Mouse (Mus musculus) layer of hippocampus, adult 8-10 months (tissue): ENCODE results near the gene Tbx10. TPM values are rescaled to one million over a fixed set of nuclear protein-coding genes. Genes with fewer than 3 reads are reported as not detected.
"Not testable (repeated sequence)": the region's sequence is repeated elsewhere in the genome, so short reads cannot be mapped to it uniquely, and the experiment has no call there.

Experiments used
- DNase-seq, 2 experiments: peaks; one replicate each; pipeline ENCODE4 v3.0.0; 2022; ENCODE audit warnings: low spot score in 2 of 2
- total RNA-seq, 4 experiments: library from RNA; stranded (reverse); gene quantifications; 2 replicates each; pipeline ENCODE4 v1.2.4; 2022

Tbx10 gene
- total RNA-seq, 4 experiments from 2014 or later: not detected

DNA sequence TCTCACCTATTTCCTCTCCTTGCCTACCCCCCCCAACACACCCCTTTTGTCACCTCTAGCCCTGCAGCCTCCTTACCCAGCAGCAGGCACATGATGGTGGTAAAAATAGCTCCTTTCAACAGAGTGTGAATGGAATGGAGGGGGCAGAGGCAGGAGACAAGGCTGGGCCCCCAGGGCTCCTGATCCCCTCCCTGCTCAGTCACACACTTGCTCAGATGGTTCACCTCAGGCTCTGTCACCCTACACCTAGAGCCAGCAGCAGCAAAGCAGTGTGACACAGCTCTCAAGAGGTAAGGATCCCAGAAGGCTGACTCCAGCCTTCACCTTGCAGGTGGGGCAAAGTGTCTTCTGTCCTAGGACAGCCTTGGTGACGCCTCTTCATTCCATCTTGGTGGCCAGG is 10.6 kb downstream of the Tbx10 start, which contains the start of gene Doc2g:
Gene Doc2g, plus strand, starts transcription at position 202 of the 400 bp plus-strand sequence.
- no peak for DNase-seq

DNA sequence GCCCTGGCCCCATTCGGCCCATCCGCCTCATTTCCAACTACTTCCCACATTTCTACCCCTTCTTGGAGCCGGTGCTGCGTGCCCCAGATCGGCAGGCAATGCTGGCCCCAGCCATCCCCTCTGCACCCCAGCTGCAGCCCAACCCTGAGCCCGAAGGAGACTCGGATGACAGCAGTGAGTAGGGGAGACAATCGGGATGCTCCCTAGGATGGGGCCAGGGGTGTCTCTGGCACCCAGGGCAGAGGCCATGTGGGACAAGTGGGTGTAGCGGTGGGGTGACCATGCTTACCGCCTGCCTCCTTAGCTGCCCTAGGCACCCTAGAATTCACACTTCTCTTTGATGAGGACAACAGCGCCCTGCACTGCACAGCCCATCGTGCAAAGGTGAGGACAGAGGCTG is 11.1 kb downstream of the Tbx10 start:
- no peak for DNase-seq

DNA sequence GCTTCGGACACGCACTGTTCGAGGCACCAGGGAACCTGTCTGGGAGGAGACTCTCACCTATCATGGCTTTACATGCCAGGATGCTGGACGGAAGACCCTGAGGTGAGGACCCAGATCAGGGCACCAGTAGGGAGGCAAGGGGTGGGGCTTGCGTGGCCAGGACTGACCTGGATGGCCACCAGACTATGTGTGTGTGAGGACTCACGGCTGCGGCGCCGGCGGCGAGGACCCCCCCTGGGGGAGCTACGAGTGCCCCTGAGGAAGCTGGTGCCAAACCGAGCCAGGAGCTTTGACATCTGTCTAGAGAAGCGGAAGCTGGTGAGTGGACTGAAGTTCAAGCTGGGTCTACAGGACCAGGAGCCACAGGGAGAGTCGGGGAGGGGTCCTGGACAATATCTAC is 11.8 kb downstream of the Tbx10 start:
- DNase-seq: no peak

DNA sequence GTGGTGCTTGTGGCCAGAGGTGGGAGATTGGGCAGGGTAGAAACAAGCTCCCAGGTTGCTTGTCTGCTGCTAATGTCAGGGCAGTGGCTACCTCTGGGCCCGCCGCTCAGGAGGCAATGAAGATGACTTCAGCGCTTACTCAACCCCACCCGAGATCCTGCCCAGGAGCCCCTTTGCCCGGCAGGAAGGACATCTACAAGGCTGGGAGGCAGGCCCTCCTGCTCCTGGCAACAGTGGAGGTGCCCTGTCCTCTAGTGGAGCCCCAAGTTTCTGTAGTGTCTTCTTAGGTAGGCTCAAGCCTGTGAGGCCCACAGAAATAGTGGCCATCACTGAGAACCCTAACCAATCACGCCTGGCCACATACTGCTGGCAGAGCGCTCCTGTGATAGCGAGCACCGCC is 12.5 kb downstream of the Tbx10 start:
- no peak for DNase-seq

DNA sequence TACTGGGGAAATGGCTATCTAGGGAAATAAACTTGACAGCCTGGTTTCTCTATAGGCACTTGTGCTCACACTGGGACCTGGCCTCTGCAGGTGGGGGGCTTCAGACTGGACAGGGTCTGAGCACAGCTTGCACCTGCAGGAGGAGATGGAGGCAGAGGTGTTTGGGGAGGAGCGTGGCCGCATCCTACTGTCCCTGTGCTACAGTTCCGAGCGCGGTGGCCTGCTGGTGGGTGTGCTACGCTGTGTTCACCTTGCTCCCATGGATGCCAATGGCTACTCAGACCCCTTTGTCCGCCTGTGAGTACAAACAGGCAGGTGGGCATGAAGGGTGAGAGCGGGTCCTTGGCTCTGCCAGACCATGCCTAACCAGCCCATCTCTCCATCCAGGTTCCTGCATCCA is 13.4 kb downstream of the Tbx10 start:
- peak in 1 of 2 experiments; percentile 3 for DNase-seq

DNA sequence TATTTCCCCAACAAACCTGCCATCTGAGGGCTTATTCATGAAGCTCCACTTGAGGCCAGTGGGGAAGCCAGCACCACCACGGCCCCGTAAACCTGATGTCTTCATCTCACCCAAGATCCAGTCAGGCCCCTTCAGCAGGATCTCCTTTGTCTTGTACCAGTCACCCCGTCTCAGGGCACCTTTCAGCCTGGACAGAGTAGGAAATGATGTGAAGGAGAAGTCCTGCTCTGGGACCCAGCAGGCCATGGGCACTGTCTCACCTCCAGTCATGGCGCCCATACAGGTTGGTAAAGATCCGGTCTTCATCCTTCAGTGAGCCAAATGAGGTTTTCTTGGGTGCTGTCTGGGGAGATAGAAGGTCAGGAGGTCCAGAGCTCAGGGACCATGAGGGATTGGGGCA is 18.5 kb downstream of the Tbx10 start:
- no peak for DNase-seq

DNA sequence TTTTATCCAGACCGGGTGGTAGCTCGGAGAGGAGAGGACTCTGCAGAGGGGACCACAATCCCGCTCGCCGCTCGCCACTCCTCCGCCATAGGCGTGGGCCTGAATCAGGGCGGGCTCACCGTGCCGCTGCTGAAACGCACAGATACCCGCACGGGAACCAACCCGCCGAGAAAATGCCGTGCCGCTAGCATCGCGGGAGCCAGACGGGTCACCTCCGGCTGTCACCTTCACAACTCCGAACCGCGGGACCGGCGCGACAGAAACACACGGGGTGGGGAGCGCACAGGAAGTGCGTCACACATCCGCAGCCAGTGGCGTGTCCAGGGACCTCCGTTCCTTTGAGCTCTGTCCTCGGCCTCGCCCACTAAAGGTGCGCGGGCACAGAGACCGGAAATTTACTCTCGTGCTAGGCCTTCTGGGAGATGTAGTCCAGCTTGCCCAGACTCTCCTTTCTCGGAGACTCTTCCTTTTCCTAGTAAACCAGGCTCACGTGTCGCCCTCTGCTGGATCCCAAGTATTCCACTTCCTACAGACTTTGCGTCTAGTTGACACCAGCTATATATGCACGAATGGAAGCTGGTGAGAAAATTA is 20.0 kb downstream of the Tbx10 start, which contains the start of gene Ndufv1:
Gene Ndufv1, minus strand, starts transcription at position 375 of the 591 bp plus-strand sequence.
- peak; percentile 99 for DNase-seq

DNA sequence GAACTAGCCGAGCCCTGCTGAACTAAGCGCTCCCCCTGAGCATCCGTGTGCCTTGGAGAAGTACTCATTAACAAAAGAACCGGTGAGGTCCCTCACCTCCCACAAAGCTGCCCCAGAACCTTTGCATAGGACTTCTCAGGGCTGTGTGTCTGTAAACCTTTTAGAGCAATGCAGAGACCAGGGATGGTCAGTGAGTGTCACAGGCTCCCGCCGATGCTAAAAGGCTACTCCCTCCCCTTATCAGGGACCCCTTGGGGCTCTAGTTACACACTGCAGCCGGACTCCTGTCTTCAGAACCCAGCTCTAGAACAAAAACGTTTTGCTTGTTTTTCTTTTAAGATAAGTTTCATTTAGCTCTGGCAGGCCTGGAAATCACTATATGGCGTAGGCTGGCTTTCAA is 20.5 kb downstream of the Tbx10 start:
- no peak for DNase-seq

DNA sequence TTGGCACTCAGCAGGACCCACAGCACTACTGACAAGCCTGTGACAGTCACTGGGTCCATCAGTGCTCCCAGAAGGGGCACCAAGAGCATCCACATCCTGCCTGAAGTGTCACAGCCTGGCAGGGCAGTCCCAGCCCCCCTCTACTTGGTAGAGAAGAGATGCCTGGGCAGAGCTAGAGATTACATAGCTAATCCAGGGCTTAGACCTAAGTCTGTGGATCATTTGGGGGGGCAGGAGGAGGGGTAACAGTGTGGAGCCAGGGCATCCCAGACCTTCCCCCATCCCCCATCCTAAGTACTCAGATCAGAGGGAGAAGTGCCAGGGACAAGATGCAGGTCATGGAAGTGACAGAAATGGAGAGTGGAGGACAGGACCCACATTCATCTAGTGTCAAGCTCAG is 22.2 kb downstream of the Tbx10 start:
- no peak for DNase-seq

DNA sequence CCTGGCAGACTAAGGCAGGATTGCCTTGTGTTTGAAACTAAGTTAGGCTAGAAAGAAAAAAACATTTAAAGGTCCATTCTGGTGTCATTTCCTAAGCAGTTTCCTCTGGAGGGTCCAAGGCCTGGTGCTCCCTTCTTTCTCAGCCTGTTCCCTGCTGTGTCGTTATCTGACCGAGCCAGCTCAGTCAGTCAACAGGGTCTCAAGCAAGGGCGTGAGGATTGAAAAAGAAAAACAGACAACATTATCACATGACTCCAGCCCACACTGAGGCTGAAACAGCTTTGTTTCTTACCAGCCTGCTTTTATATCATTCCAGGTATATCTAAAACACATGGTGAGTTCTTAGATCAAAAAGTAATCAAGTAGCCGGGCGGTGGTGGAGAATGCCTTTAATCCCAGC is 23.1 kb downstream of the Tbx10 start:
- DNase-seq: no peak

DNA sequence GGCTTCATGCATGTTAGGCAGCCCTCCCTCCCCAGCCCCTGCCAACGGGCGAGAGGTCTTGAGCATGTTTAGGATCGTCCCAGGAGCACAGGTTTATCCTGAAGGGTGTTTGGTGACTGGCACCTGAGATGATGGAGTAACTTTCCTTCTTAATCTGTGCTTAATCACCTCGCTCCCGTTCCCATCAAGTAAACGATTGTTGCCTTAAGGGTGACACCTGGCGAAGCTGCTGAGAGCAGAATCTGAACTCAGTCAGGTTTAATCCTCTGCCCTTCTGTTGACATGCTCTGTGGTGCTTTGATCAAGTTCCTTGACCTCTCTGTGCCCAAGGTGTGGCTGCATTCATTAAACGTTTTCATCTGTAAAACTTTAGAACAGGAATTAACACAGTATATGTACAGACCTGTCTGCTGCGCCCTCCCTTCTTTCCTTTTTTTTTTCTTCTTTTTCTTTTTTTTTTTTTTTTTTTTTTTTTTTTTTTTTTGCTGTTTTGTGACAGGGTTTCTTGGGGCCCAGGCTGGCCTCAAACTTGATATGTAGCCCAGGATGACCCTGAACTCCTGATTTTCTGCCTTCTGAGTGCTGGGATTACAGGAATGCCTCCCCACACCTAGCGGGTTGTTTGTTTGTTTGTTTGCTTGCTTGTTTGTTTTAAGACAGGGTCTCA is 25.5 kb downstream of the Tbx10 start:
- no peak for DNase-seq

DNA sequence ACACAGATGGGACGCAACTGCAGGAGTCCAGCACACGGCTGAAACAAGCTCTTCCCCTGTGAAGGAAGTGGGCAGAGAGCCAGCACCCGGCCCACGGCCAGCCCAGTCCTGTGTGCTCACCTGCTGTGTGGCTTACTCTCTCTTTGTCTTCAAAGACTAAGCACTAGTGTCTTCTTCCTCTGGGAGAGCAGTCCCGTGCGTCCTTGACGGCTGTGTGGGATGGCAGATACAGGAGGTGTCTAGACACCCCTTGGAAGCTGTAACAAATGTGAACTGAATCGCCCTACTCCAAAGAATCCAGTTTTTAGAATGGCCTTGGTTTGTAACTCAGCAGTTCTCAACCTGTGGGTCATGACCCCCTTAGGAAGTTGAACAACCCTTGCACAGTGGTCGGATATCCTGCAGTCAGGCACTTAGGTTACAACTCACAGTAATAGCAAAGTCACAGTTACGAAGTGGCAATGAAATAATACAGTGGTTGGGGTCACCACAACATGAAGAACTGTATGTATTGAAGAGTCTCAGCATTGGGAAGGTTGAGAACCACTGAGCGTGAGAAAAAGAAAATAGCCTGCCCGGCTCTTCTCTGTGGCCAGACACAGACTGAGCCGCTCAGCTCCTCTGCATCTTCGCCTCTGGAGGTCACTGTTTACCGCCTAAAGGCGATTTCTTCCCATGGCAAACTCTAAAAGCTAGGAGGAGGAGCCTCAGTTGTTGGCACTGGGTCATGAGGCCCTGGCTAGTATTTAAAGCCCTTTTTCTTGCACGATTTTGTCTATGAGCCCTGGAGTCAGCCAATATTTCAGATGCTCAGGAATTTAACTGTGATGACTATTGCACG is 26.4 kb downstream of the Tbx10 start:
- DNase-seq: peak; percentile 78 to 84

DNA sequence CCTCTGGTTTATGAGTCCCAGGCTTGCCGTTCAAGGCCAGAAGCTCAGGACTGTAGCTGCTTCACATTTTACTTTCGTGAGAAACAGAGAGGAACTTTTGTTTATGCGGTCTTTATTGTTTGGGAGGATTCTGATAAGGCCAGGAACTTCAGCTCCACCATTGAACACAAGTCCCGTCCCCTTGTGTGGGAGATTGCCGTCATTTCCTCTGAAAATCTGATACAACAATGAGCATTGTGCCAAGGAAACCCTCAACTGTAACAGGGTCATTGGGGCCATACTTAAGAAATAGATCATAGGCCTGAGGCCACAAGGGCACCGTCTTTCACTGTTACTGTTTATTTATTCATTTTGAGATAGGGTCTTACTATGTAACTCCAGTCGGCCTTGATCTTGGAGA is 30.6 kb downstream of the Tbx10 start:
- DNase-seq: no peak

DNA sequence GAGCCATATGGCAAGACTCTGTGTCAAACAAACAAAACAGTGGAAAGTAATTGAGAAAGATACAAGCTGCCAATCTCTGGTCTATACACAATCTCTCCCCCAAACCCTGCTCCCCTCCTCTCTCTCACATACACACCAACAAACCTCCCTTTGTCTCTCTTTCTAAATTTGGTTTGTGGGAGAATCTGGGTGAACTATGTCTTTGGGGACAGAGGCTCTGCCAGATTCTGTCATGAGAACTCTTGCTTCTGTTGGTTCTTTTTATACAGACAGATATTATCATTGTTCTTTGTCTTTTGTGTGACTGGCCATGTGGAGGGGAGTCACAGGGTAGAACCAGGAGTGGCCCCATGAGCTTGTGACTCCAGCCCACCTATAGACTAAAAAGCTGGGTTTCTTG is 35.0 kb downstream of the Tbx10 start:
- no peak for DNase-seq

DNA sequence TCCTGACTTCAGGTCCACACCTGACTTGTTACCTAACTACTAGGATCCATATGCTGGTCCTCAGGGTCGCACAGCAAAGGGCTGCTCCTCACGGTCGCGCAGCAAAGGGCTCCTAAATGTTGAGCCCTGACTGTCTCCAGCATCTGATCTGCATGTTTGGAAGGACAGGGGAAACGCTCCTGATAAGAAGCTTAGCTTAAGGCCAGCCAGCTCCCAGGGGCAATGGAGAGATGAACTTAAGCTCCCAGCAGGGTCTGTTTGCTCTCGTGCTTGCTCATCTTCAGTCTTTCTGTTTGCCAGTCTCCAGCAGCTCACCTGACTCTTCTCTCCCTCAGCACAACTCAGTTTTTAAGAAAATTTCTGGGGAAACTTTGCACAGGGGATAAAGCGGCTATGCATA is 40.1 kb downstream of the Tbx10 start:
- DNase-seq: no peak

DNA sequence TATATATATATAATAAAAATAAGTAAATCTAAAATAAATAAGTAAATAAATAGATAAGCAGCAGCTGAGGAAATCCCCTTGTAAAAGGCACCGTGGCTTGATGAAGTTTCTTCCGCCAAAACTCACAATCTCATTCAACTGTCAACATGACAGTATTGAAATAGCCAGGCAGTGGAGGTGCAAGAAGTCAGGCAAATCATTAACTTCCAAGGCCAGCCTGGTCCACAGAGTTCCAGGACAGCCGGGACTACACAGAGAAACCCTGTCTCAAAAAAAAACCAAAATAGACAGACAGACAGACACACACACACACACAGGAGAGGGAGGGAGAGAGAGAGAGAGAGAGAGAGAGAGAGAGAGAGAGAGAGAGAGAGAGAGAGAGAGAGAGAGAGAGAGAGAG is 40.7 kb downstream of the Tbx10 start:
- no peak for DNase-seq

DNA sequence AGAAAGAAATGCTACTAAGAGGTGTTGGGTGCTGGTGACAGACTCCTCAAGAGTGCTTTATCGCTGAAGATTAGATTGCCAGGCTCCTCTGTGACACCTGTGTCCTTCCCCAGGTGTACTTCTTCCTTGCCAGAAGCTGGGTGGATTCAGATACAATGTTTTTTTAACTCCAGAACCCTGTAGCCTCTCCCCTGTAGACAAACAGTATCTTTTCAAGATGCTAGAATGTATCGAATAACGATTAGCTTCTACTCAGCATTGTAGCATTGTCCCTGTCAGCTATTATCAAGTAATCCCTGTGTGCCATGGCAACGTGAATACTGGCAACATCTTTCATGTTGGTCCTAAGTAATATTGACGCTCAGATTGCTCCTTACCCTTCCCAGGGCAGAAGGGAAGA is 41.2 kb downstream of the Tbx10 start:
- DNase-seq: no peak

DNA sequence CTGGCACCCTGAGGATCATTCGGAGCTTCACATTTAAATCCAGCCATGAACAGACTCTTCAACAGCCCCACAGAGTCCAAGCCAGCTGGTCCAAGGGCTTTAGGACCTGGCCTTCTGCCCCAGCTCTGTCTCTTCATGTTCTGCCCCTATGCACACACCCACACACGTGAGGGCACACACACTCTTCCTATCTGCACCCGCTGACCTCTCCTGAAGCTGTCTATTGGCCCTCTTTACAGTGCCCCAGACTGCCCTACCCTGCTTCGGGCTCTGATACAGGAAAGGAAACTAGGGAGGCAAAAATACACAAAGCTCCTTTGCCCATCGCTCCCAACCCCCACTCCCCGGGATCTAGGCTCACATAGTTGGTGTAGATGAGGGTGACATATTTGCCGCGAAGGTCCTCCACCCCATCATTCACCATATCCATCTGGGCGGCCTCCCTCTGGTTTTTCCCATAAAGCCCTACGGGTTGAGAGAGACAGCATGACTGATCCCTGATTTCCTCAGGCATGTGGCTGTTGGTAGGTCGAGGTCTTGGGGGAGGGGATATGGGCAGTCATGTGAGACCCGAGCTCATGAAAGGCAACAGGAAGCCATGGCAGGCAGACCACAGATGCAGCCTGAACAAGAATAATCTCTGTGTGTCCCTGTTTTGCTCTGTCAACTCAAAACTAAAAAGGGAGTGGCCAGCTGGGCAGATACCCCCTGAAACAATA is 43.9 kb downstream of the Tbx10 start:
- no peak for DNase-seq

DNA sequence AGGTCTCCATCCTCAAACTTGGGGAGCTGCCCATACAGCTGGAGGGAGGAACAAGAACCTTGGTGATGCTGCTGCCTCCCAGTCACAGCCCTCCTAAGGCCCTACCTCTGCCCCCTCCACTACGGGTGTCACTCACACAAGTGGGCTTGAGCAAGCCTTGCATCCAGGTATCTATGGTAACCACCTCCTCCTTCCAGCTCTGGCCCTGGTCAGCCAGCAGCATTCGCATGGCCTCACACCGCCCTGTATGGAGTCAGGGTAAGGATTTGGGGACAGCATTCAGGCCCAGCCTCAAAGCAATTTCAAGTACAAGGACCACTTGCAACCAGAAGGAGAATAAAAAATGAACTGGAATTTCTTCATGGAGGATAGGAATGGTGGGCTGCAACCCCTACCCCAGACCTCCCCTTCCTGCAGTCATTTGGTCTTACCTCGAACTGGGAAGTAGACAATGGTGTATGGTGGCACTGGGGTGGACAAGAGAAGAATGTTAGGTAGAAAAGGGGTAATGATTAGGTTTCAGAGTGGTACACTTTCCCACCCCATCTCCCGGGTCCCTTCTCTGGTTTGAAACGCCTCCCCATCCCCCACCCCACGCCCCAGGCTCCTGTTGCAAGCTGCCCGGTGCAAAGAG is 44.7 kb downstream of the Tbx10 start:
- not testable (repeated sequence) for DNase-seq

DNA sequence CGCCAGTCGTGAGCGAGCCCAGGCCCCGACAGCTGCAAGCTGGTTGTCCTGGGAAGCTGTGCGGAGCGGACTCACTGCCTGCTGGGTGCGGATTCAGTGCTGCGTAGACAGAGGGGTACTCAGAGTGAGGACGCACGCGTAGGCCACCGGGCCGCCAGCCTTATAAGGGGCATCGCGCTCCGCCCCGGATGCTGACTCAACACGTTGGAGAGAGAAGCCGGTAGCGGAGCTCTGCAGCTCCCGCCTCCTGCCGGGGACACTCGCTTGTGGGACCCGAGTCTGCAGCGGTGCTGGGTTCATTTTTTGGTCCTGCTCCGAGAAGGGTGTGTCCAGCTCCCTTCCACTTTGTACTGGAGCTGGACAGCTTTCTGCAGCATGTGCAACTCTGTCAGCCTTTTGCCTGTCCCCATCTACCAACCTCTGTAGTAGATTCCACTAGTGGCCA is 45.3 kb downstream of the Tbx10 start, which contains the start of gene Gstp1:
Gene Gstp1, minus strand, starts transcription at position 198 of the 445 bp plus-strand sequence.
- DNase-seq: peak; percentile 88 to 91

DNA sequence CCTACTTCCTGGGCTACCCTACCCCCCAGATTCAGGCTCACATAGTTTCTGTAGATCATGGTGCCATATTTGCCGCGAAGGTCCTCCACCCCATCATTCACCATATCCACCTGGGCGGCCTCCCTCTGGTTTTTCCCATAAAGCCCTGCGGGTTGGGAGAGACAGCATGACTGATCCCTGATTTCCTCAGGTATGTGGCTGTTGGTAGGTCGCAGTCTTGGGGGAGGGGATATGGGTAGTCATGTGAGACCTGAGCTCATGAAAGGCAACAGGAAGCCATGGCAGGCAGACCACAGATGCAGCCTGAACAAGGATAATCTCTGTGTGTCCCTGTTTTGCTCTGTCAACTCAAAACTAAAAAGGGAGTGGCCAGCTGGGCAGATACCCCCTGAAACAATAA is 48.4 kb downstream of the Tbx10 start:
- not testable (repeated sequence) for DNase-seq
